Mouse (Mus musculus): ENCODE measurements around the gene Gm3164. TPM values are rescaled to one million over a fixed set of nuclear protein-coding genes. Genes with fewer than 3 reads are reported as not detected.
"Not testable (repeated sequence)": the region's sequence is repeated elsewhere in the genome, so short reads cannot be mapped to it uniquely, and the experiment has no call there.

Gm3164 gene
- 1 to 10 TPM in 1 of 4 experiments, under 1 TPM in 2, not detected in 1; 0.67 to 1.8 (median 0.79) TPM for total RNA-seq (2022)

DNA sequence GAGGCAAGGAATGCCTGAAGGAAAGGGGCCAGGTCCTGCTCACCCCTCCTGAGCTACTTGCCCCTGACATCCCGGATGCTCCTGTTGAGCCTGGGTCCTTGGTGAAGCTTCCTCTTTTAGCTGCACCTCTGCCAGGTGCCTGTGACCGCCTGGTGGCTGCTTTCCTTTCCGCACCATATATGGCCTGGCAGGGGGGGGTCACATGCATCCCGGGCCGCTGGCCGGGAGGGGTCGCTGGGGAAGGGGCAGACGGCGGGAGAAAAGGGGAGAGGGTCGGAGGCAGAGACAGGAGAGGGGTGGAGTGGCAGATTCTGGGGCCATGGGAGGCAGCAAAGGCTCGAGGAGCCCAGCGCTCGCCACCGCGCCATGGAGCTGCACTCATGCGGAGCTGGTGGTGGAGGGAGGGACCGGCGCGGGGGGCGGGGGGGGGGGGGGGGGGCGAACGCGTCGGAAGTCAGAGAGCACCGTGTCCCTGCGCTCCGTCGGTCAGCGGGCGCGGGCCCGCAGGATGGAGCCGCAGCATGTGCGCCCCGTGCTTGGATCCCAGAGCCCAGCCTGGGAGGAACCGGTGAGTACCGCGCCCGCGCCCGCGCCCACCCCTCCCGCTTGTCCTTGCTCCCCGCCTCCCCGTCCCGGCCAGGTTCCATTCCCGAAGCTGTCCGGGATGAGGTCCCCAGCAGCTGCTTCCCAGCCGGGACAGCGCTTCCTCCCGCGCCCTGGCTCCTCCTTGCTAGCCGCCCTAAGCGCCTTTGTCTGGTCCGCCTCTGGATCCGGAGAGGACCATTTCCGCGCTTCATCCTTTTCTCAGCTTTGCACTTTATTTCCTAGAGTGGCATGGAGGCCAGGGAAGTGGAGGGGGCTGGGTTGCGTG lies at the start of gene Gm3164:
Gm3164 (plus strand) TSS at position 484 of the 871 bp plus-strand sequence.
- not testable (repeated sequence) for DNase-seq (ENCODE audit: low spot score in 2 of 2)

DNA sequence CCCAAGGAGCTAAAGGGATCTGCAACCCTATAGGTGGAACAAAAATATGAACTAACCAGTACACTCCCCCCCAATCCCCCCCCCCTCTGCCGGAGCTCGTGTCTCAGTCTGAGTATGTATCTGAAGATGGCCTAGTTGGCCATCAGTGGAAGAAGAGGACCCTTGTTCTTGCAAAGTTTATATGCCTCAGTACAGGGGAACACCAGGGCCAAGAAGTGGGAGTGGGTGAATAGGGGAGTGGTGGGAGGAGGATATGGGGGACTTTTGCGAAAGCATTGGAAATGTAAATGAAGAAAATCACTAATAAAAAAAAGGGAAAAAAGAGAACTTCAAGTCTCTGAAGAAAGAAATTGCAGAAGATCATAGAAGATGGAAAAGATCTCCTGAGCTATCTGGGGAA lies 46.3 kb upstream of the Gm3164 start:
- not testable (repeated sequence) for DNase-seq (ENCODE audit: low spot score in 2 of 2)

DNA sequence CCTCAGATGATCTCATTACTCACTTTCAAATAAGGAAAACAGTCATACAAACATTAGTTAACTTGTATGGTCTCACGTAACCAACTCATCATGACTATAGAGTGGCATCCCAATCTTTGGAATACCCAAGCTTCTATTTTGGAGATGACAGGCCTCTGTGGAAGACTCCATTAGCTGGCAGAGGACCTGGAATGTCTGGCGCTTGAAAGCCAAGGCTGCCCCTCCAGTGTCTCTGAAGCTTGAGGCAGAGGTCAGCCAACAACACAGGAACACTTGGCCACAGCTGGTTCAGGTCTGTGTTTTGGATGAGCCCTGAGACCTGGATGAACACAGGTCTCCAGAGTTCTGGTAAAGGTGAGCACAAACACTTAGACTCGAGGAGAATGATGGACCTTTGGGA lies 45.6 kb upstream of the Gm3164 start:
- not testable (repeated sequence) for DNase-seq (ENCODE audit: low spot score in 2 of 2)

DNA sequence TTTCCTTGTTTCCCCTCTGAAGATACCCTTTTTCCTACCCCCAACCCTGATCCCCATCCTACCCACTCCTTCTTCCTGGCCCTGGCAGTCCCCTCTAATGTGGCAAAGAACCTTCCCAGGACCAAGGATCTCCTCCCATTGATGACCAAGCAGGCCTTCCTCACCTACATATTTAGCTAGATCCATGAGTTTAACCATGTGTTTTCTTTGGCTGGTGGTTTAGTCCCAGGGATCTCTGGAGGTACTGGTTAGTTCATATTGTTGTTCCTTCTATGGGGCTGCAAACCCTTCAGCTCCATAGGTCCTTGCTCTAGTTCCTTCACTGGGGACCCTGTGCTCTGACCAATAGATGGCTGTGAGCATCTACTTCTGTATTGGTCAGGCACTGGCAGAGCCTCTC lies 37.4 kb upstream of the Gm3164 start:
- DNase-seq (ENCODE audit: low spot score in 2 of 2) = not testable (repeated sequence)

DNA sequence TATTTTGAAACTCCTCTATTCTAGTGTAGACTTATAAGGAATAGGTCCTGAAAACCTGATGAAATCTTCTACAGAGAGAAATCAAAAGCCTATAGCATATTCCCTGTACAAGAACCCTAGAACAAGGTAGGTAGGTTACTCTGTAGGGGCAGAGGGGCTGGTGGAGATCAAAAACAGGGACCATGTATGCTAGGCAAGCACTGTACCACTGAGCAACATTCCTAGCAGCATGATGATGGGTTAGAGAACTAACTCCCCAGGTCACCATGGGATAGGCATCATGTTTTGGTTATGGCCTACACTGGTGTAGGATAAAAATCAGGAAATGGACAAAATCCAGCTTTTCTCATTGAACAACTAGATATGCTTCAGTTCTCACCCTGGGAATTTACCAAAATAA lies 29.6 kb upstream of the Gm3164 start:
- DNase-seq (ENCODE audit: low spot score in 2 of 2) = not testable (repeated sequence)

DNA sequence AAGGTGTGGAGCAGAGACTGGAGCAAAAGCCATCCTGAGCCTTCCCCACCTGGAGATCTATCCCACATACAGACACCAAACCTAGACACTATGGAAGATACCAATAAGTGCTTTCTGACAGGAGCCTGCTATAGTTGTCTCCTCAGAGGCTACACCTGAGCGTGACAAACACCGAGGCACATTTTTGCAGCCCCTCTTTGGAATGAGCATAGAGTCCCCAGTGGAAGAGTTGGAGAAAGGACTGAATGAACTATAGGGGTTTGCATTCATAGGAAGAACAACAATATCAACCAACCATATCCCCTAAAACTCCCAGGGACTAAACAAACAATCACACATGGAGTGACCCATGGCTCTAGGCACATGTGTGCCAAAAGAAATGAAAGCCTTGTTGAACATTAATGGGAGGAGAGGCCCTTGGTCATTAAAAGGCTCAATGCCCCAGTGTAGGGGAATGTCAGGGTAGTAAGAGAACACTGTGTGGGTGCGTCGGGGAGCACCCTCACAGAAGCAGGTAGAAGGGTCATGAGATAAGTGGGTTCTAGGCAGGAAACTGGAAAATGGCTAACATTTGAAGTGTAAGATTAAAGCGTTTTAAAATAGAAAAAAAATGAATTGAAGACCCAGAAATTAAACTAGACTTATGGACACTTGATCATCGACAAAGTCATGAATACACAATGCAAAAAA lies 22.3 kb upstream of the Gm3164 start:
- not testable (repeated sequence) for DNase-seq (ENCODE audit: low spot score in 2 of 2)

DNA sequence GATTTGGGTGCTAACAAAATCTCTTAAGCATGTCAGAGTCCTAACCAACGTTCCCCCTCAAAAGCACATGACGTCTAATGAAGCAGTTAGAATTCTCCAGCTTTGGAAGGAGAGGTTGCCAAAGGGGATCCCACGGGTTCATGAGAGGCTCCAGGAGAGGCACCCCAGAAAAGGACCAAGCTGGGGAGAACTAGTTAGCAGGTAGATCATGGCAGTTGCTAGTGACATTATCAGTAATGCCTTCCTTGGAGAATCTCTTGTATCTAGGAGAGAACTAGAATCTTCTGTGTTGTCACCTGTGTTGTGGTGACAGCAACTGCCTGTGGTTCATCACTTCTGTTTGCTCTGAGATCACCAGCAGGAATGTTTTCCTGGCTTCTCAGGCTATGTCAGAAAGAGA lies 18.0 kb upstream of the Gm3164 start, which contains the start of gene Gm3159:
Gm3159 (plus strand) TSS at position 301 of the 400 bp plus-strand sequence.
- not testable (repeated sequence) for DNase-seq (ENCODE audit: low spot score in 2 of 2)

DNA sequence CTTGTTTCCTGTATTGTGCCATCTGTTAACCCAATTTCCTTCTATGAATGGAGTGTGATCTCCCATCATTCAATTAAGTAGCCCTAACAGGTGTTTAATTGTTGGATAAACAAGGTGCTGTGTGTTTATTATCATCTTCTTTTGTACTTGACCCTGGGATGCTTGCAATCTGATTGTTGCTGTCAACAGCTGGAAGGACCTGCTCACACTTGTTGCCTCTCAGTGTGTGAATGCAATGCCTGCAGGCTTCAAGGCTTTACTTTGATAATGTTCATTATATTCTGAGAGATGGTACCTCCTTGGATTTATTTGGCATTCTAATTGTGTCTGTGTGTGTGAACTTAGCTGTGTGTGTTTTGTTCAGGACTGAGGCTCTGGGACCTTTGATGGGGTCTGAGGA lies 16.6 kb upstream of the Gm3164 start:
- not testable (repeated sequence) for DNase-seq (ENCODE audit: low spot score in 2 of 2)

DNA sequence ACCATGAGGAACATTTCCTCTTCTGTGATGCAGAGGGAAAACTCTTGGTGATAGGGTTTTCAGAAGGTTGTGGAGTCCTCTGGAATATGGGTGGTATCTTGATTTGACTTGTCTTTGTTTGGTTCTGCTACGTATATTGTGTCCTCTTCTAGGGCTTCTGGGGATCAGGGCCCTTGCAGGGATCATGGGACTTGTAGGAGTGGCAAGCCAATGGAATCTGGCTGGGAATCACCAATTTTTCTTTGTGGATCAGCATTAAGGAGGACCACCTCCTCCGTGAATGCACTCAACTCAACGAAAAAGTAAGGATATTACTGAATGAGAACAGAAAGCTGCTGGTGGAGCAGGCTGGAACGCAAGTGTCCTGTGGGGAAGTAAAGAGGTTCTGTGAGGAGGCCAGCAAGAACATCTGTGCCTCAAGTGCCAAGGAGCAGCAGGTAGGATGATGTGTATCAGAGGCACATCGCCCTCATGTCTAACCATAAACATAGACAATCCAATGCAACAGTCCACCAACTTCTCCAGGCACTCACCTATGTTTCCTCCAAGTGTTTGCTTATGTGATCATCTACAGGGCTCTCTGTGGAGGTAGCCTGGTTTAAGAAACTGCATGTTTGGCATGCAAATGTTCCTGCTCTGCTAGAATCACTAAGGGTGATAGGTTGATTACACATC lies 15.0 kb upstream of the Gm3164 start:
- not testable (repeated sequence) for DNase-seq (ENCODE audit: low spot score in 2 of 2)

DNA sequence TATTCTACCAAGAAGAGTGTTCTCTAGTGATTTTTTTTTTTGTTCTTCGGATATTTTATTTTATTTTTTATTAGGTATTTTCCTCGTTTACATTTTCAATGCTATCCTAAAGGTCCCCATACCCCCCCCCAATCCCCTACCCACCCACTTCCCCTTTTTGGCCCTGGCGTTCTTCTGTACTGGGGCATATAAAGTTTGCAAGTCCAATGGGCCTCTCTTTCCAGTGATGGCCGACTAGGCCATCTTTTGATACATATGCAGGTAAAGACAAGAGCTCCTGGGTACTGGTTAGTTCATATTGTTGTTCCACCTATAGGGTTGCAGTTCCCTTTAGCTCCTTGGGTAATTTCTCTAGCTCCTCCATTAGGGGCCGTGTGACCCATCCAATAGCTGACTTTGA lies 14.0 kb upstream of the Gm3164 start:
- not testable (repeated sequence) for DNase-seq (ENCODE audit: low spot score in 2 of 2)

DNA sequence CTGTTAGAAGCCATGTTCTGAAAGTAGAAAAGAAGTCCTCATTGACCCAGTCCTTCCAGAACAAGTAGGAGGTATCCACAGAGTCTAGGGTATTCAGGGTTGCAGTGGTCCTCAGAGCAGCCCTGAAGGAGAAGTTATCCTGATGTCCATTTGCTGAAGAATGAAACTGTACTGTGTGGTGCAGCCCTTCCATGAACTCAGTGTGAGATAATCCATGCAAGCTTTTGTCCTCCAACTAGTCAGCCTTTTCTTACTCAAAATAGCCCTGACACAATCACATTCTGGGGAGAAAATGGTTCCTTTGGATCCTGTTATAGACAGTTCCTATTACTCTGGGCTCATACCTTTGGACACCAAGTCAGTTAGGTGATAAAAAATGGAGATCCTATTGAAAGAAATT lies 11.4 kb upstream of the Gm3164 start:
- not testable (repeated sequence) for DNase-seq (ENCODE audit: low spot score in 2 of 2)

DNA sequence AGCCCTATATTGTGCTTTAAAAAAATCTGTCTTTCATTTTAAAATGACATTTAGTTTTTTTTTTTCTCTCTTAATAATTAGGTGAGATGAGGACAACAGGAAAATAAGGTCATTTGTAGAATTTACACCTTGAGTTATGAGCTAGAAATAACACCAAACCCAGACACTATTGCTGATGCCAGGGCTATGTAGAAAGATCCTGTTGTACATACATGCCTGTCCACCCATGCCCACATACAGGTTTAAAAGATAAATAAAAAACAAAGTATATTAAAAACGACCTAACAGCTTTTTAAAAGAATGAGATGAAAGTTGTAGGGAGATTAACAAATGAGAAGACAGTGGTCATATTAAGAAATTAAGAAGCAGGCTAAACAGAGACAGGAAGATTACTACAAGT lies 5.3 kb upstream of the Gm3164 start:
- DNase-seq (ENCODE audit: low spot score in 2 of 2) = not testable (repeated sequence)

DNA sequence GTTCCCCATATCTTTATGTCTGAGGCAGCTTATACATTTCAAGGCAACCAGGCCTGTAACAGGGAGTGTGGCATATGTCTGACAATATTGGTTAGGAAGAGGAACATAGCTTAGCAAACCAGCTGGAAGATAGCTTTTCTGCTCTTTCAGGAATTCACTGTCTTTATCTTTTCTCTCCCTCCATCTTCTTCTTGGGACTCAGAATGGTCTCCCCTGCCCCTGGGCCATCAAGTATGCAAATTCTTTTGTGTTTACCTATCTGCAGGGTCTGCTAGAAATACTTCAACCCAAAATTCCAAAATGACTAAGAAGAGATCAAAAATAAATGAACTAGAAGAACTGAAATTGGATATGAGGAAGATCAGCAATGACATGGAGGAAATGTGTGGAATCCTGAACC lies 15.4 kb downstream of the Gm3164 start, which contains the start of gene Gm3173:
Gm3173 (plus strand) TSS at position 301 of the 400 bp plus-strand sequence.
- not testable (repeated sequence) for DNase-seq (ENCODE audit: low spot score in 2 of 2)

DNA sequence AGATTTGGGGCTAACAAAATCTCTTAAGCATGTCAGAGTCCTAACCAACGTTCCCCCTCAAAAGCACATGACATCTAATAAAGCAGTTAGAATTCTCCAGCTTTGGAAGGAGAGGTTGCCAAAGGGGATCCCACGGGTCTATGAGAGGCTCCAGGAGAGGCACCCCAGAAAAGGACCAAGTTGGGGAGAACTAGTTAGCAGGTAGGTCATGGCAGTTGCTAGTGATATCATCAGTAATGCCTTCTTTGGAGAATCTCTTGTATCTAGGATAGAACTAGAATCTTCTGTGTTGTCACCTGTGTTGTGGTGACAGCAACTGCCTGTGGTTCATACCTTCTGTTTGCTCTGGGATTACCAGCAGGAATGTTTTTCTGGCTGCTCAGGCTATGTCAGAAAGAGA lies 66.2 kb downstream of the Gm3164 start, which contains the start of gene Gm3182:
Gm3182 (plus strand) TSS at position 301 of the 400 bp plus-strand sequence.
- not testable (repeated sequence) for DNase-seq (ENCODE audit: low spot score in 2 of 2)

Other genes with a start within 250 kb of the Gm3164 start
- 1 to 10 TPM; 1.0 to 1.5 (median 1.1) TPM for gene Gm2974, start 232.9 kb upstream of the Gm3164 start, total RNA-seq (2022)
- not detected for gene Gm3138, start 165.8 kb upstream of the Gm3164 start, total RNA-seq (2022)
- not detected for gene Gm3149, start 98.2 kb upstream of the Gm3164 start, total RNA-seq (2022)
- 1 to 10 TPM in 3 of 4 experiments, under 1 TPM in 1; 0.83 to 1.7 (median 1.5) TPM for gene 2610042L04Rik, start 80.7 kb upstream of the Gm3164 start, total RNA-seq (2022)
- gene Gm3159, start 17.9 kb upstream of the Gm3164 start, total RNA-seq (2022) = not detected
- gene Gm3173, start 15.5 kb downstream of the Gm3164 start, total RNA-seq (2022) = 1 to 10 TPM in 2 of 4 experiments, not detected in 2; 2.8 to 8.4 TPM
- under 1 TPM in 2 of 4 experiments, not detected in 2; 0.32 to 0.43 TPM for gene Gm3182, start 66.3 kb downstream of the Gm3164 start, total RNA-seq (2022)
- gene Gm3047, start 140.0 kb downstream of the Gm3164 start, total RNA-seq (2022) = not detected
- under 1 TPM in 3 of 4 experiments, not detected in 1; 0.39 to 0.70 (median 0.50) TPM for gene Gm8159, start 216.9 kb downstream of the Gm3164 start, total RNA-seq (2022)
- gene Gm3239, start 248.7 kb downstream of the Gm3164 start, total RNA-seq (2022) = under 1 TPM in 1 of 4 experiments, not detected in 3; 0.54 TPM

All from layer of hippocampus, adult 8-10 months (tissue).